In the genomic region with DNA sequence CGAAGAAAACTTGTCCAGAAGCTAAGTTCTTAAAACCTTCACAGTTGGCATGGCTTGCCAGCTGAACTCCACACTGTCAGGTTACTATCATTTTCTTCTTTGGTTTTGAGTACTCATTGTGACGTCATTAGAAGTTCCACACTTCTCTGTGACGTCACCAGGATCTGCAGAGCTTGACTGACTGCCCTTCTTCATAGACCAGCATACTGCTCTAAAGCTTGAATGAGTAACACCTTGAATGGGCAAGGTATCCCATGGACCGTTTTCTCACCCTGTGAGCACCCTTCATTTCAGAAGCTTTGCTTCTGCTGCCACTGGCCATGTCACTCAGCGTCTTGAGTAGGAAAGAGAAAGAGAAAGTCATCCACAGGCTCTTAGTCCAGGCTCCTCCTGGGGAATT, we compare ENCODE assay signal across 22 mouse cellular contexts. TPM values are rescaled to one million over a fixed set of nuclear protein-coding genes. Genes with fewer than 3 reads are reported as not detected.
"Had no signal": no experiment of that assay in that cellular context is flagged by ENCODE, and none has a peak within 500 bp of the region (broad histone marks: within the 10 kb centered on the region; RNA-seq: fewer than 3 reads in every experiment).

Gene Plcz1 (minus strand): TSS at position 101 of the 400 bp plus-strand sequence.

- H3K4me3 ChIP-seq: neural tube, embryonic 12.5 days; neural tube, embryonic 13.5 days; neural tube, embryonic 15.5 days; stomach, embryonic 15.5 days had no signal

- H3K4me1 ChIP-seq: neural tube, embryonic 12.5 days; neural tube, embryonic 13.5 days; neural tube, embryonic 15.5 days; stomach, embryonic 15.5 days had no signal

- H3K27me3 ChIP-seq: neural tube, embryonic 12.5 days; neural tube, embryonic 13.5 days; neural tube, embryonic 15.5 days; stomach, embryonic 15.5 days had no signal

- DNase-seq: retina, postnatal 1 day; right cerebral cortex, adult 18-20 months; right cerebral cortex, postnatal 14 days; right cerebral cortex, postnatal 25 days; right cerebral cortex, postnatal 4 days; spleen, adult 18-20 months; thymus, adult 18-20 months; thymus, adult 2 months; thymus, postnatal 14 days; thymus, postnatal 25 days; thymus, postnatal 36 days; thymus, postnatal 4 days had no signal

- H3K27ac ChIP-seq: neural tube, embryonic 12.5 days; neural tube, embryonic 13.5 days; neural tube, embryonic 15.5 days; stomach, embryonic 15.5 days; stomach, postnatal 0 days had no signal

- H3K36me3 ChIP-seq: neural tube, embryonic 12.5 days; neural tube, embryonic 13.5 days; neural tube, embryonic 15.5 days; stomach, embryonic 15.5 days had no signal

RNA-seq across cellular contexts. Expression of gene Plcz1, which starts in this region (rescaled TPM):
- polyA plus RNA-seq: neural tube, embryonic 11.5 days; neural tube, embryonic 12.5 days; neural tube, embryonic 13.5 days; neural tube, embryonic 14.5 days; small intestine, adult 2 months; spleen, adult 2 months; stomach, embryonic 14.5 days; stomach, embryonic 15.5 days; stomach, postnatal 0 days had no signal
